Mouse (Mus musculus) erythroid progenitor cell, adult 5-6 weeks (primary cell): ENCODE measurements around the gene Aip. TPM values are rescaled to one million over a fixed set of nuclear protein-coding genes. Genes with fewer than 3 reads are reported as not detected.

ENCODE experiments used
- ATAC-seq: replicated peaks from 2 replicates; pipeline ENCODE4 v1.8.0; 2016; ENCODE audit warnings: moderate number of reproducible peaks, mild to moderate bottlenecking, moderate TSS enrichment, inconsistent platforms; ENCODE audit not compliant: poor library complexity, low FRiP score, severe bottlenecking
- total RNA-seq, 2 experiments: library from RNA; stranded (forward) in 1 of 2; stranded (reverse) in 1 of 2; fragments of 150-400 nt in 1 of 2; fragments of 186-747, 209-891 nt in 1 of 2; gene quantifications; 2 replicates each; pipeline versions ENCODE4 v1.2.3 to v1.2.4; 2015 to 2017; ENCODE audit warnings: low replicate concordance in 2 of 2

Gene Aip
- total RNA-seq, 2 experiments from 2014 or later: 33.5 to 41.2 TPM

- peak; percentile 78 for ATAC-seq
Measured at GRCm38 (mm10) chr19:4096642-4097440, 28.8 kb downstream of the Aip start, which contains the start of gene Cdk2ap2. Cdk2ap2 (plus strand) TSS chr19:4097182.

GRCm38 (mm10) chr19:4095802-4096201, 29.9 kb downstream of the Aip start:
- ATAC-seq: no peak

GRCm38 (mm10) chr19:4094774-4095303, 30.8 kb downstream of the Aip start:
- no peak for ATAC-seq

- no peak for ATAC-seq
Measured at GRCm38 (mm10) chr19:4094348-4094747, 31.3 kb downstream of the Aip start.

- no peak for ATAC-seq
Measured at GRCm38 (mm10) chr19:4093772-4094171, 31.9 kb downstream of the Aip start.

GRCm38 (mm10) chr19:4092750-4093149, 32.9 kb downstream of the Aip start:
- no peak for ATAC-seq

GRCm38 (mm10) chr19:4091383-4091782, 34.3 kb downstream of the Aip start:
- no peak for ATAC-seq

GRCm38 (mm10) chr19:4090446-4090845, 35.2 kb downstream of the Aip start:
- ATAC-seq: no peak

- no peak for ATAC-seq
Measured at GRCm38 (mm10) chr19:4089128-4089527, 36.5 kb downstream of the Aip start.

GRCm38 (mm10) chr19:4088146-4088545, 37.5 kb downstream of the Aip start:
- ATAC-seq: no peak

- ATAC-seq: no peak
Measured at GRCm38 (mm10) chr19:4087090-4087489, 38.6 kb downstream of the Aip start.

- no peak for ATAC-seq
Measured at GRCm38 (mm10) chr19:4086156-4086555, 39.5 kb downstream of the Aip start.

- ATAC-seq: no peak
Measured at GRCm38 (mm10) chr19:4084984-4085383, 40.7 kb downstream of the Aip start.

GRCm38 (mm10) chr19:4083826-4084225, 41.8 kb downstream of the Aip start:
- no peak for ATAC-seq

GRCm38 (mm10) chr19:4083316-4083715, 42.3 kb downstream of the Aip start:
- no peak for ATAC-seq

GRCm38 (mm10) chr19:4082219-4082965, 43.3 kb downstream of the Aip start:
- ATAC-seq: no peak

- ATAC-seq: no peak
Measured at GRCm38 (mm10) chr19:4081394-4081793, 44.3 kb downstream of the Aip start, which contains the start of gene Cabp2. Cabp2 (plus strand) TSS chr19:4081578.

GRCm38 (mm10) chr19:4080511-4081009, 45.1 kb downstream of the Aip start:
- peak; percentile 90 for ATAC-seq

- peak; percentile 76 for ATAC-seq
Measured at GRCm38 (mm10) chr19:4079594-4079993, 46.1 kb downstream of the Aip start.

- ATAC-seq: no peak
Measured at GRCm38 (mm10) chr19:4075531-4075930, 50.1 kb downstream of the Aip start.
